Mouse (Mus musculus) B cell, adult 2 months (primary cell): ENCODE results near the gene Dbh.

Experiments
- DNase-seq, 2 experiments: peaks; one replicate each; pipeline ENCODE4 v3.0.0; 2022

Gene Dbh

DNA sequence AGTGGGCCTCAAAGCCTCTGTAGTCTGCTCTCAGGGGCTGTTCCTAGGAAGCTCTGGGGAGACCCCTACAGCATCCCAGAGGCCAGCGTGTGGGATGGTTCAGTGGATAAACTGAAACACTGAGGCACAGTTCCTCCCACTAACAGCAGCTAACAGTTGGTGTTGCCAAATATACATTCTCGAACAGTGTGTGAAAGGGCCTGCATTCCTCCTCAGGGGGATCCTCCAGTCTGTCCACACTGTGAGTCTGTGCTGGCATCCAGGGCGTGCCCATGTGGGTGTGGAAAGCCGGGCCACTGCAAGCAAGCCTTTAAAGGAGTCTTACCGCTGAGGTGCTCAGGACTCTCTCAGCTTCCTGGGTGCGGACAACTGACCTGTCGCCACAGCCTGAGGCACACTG, 61.5 kb downstream of the Dbh start:
- no peak for DNase-seq

DNA sequence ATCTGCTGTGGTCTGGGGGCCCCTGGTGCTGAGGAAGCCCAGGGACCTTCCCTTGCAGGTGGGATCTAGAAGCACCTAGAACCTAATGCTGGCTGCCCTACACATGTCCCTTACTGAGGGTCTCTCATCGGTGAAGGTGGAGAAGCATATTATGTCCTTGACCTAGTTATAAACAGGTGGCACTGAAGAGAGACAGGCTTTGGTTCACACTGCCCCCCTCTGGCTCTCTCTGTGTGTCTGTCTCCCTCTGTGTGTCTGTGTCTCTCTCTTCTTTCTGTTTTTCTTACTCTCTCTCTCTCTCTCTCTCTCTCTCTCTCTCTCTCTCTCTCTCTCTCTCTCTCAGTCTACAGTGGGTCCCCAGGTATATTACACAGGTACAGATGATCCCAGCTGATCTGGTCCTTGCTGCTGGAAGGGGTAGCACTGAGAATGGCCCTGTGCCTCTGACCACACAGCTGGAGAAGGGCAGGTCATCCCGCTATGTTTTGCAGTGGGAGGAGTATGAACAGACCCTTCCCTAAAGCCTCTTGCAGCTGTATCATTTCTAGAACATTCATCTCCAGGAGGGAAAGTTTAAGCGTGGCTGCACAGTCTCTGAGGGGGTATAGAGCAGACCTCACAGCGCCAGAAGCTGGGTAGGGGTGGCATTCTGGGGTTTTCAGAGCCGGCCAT, 63.9 kb downstream of the Dbh start:
- no peak for DNase-seq

DNA sequence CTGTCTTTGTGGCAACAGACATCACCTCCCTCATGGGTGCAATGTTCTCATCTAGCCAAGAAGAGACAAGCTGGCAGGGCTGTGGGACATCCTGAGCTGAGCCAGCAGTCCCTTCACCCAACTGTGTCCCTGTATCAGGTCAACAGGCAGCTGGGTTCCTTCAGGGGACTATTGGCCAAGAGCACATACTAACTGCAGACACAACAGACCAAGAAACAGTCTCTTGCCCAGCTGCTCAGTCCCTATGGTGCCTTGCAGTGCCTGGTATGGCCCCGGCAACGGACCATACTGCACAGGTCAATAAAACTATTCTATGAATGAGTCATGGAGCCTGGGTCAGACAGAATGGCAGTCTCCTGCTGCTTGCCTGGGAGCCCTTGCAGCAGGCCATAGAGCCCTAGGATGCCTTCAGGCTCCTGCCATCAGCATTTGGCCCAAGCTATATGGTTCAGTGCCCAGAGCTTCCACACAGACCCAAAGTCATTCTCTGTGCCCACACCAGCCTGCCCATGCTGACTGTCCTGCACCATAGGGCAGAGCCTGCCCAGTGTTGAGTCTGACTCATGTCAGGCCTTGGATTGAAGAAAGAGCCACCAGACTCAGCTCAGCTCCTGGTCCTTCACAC, 64.6 kb downstream of the Dbh start:
- no peak for DNase-seq

DNA sequence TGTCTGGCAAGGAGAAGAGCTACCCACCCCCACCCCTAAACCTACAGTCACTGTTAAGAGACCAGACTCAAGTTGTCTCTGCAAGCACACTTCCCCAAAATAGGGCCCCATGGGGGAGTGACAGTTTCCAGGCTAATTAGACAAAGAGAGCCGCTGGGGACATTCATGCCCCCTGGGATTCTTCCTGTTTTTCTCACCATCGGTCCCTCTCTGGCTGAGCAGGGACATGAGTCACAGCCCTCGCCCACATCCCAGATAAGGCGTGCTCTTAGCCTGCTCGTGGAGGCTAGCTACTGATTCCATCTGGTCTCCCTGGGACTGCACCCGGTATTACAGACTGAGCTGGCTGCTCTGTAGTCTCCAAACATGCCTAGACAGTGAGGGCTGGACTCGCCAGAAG, 67.3 kb downstream of the Dbh start:
- DNase-seq: peak; percentile 48 to 60
